Mouse (Mus musculus) CH12.LX (cell line): ENCODE measurements around the gene Actl11. TPM values are rescaled to one million over a fixed set of nuclear protein-coding genes. Genes with fewer than 3 reads are reported as not detected.

Experiments used
- DNase-seq: peaks from one replicate; pipeline ENCODE4 v3.0.0-alpha.2; 2013; ENCODE audit errors: extremely low read depth
- H3K27ac ChIP-seq: 2 replicates; pipeline ENCODE4 v1.5.1; 2012; ENCODE audit warnings: low read depth, mild to moderate bottlenecking, control low read depth, moderate library complexity; ENCODE audit not compliant: insufficient read depth
- H3K27me3 ChIP-seq: replicated peaks from 2 replicates; pipeline ENCODE3; 2012; ENCODE audit warnings: inconsistent platforms
- H3K36me3 ChIP-seq, 2 experiments: replicated peaks in 1 of 2; 2 replicates each; pipeline versions ENCODE3 to v1.6.1; 2012; ENCODE audit warnings: inconsistent platforms in 1 of 2, low read length in 1 of 2, mild to moderate bottlenecking in 1 of 2, mixed read lengths in 1 of 2, moderate library complexity in 1 of 2; ENCODE audit not compliant: control insufficient read depth in 1 of 2, insufficient read depth in 1 of 2
- H3K4me1 ChIP-seq, 2 experiments: 2 replicates each; pipeline ENCODE4 v1.6.1; 2012; ENCODE audit warnings: inconsistent platforms in 1 of 2, moderate library complexity in 1 of 2; ENCODE audit not compliant: insufficient read depth in 2 of 2, control insufficient read depth in 1 of 2
- H3K4me2 ChIP-seq: 2 replicates; pipeline ENCODE4 v1.6.1; 2012; ENCODE audit warnings: low read depth, mild to moderate bottlenecking, control low read depth; ENCODE audit not compliant: poor library complexity, insufficient read depth, severe bottlenecking
- H3K4me3 ChIP-seq, 3 experiments: fragments of 150-350 bp in 1 of 3; sonication (generic) in 1 of 3; replicated peaks in 1 of 3; 2 replicates each; pipeline versions ENCODE3 to v1.5.1; 2011 to 2012; ENCODE audit warnings: low read depth in 2 of 3, low read length in 2 of 3, mild to moderate bottlenecking in 2 of 3, moderate library complexity in 2 of 3, control low read depth in 1 of 3, improper control_type of control experiment in 1 of 3, inconsistent platforms in 1 of 3, mixed read lengths in 1 of 3; ENCODE audit not compliant: poor library complexity in 1 of 3
- H3K79me2 ChIP-seq: replicated peaks from 2 replicates; pipeline ENCODE4 v1.6.1; 2012; ENCODE audit warnings: mild to moderate bottlenecking, moderate library complexity; ENCODE audit not compliant: control insufficient read depth, poor library complexity, insufficient read depth, severe bottlenecking; ENCODE audit errors: extremely low read depth
- H3K9ac ChIP-seq: 2 replicates; pipeline ENCODE4 v1.6.1; 2012; ENCODE audit warnings: low read depth, mild to moderate bottlenecking, control low read depth, moderate library complexity; ENCODE audit not compliant: insufficient read depth
- H3K9me3 ChIP-seq: replicated peaks from 2 replicates; pipeline ENCODE3; 2012; ENCODE audit warnings: low read length, inconsistent platforms, mixed read lengths
- CHD2 ChIP-seq: IDR thresholded peaks from 2 replicates; pipeline ENCODE4 v1.6.1; 2011; ENCODE audit warnings: low read length, improper control_type of control experiment
- CTCF ChIP-seq, 2 experiments: IDR thresholded peaks in 1 of 2; conservative IDR thresholded peaks in 1 of 2; 2 replicates each; pipeline ENCODE4 v1.5.1; 2011 to 2012; ENCODE audit warnings: low read depth in 2 of 2, low read length in 2 of 2, improper control_type of control experiment in 1 of 2, inconsistent platforms in 1 of 2, mild to moderate bottlenecking in 1 of 2, moderate library complexity in 1 of 2
- E2F4 ChIP-seq: IDR thresholded peaks from 2 replicates; pipeline ENCODE4 v1.6.1; 2011; ENCODE audit warnings: low read depth, low read length, improper control_type of control experiment; ENCODE audit not compliant: insufficient replicate concordance
- ELF1 ChIP-seq: IDR thresholded peaks from 2 replicates; pipeline ENCODE4 v1.6.1; 2014; ENCODE audit warnings: low read depth, mild to moderate bottlenecking, inconsistent platforms, low read length, improper control_type of control experiment
- ETS1 ChIP-seq: conservative IDR thresholded peaks from 2 replicates; pipeline ENCODE4 v1.6.1; 2012; ENCODE audit warnings: low read depth, mild to moderate bottlenecking, inconsistent platforms, low read length, improper control_type of control experiment, moderate library complexity
- HCFC1 ChIP-seq: IDR thresholded peaks from 2 replicates; pipeline ENCODE4 v1.6.1; 2012; ENCODE audit warnings: low read depth, mild to moderate bottlenecking, inconsistent platforms, low read length, improper control_type of control experiment
- KAT2A ChIP-seq: IDR thresholded peaks from 2 replicates; pipeline ENCODE4 v1.6.1; 2012; ENCODE audit warnings: low read length, improper control_type of control experiment, inconsistent platforms; ENCODE audit not compliant: insufficient replicate concordance
- NELFE ChIP-seq: IDR thresholded peaks from 2 replicates; pipeline ENCODE4 v1.6.1; 2011; ENCODE audit warnings: low read depth, low read length, improper control_type of control experiment
- PAX5 ChIP-seq: IDR thresholded peaks from 2 replicates; pipeline ENCODE4 v1.6.1; 2012; ENCODE audit warnings: low read length, inconsistent platforms, mixed read lengths
- POLR2A ChIP-seq: IDR thresholded peaks from 2 replicates; pipeline ENCODE4 v1.6.1; 2011; ENCODE audit warnings: low read depth, mild to moderate bottlenecking, improper control_type of control experiment, low read length
- RAD21 ChIP-seq: IDR thresholded peaks from 2 replicates; pipeline ENCODE4 v1.6.1; 2011; ENCODE audit warnings: low read depth, mild to moderate bottlenecking, low read length, improper control_type of control experiment, moderate library complexity
- RCOR1 ChIP-seq: conservative IDR thresholded peaks from 2 replicates; pipeline ENCODE4 v1.6.1; 2012; ENCODE audit warnings: low read depth, mild to moderate bottlenecking, inconsistent platforms, low read length, improper control_type of control experiment
- SMC3 ChIP-seq: IDR thresholded peaks from 2 replicates; pipeline ENCODE4 v1.6.1; 2011; ENCODE audit warnings: low read depth, low read length, improper control_type of control experiment
- TCF12 ChIP-seq: IDR thresholded peaks from 2 replicates; pipeline ENCODE4 v1.6.1; 2014; ENCODE audit warnings: low read depth, mild to moderate bottlenecking, inconsistent platforms, low read length, improper control_type of control experiment
- ZC3H11A ChIP-seq: IDR thresholded peaks from 2 replicates; pipeline ENCODE4 v1.6.1; 2012; ENCODE audit warnings: low read depth, mild to moderate bottlenecking, inconsistent platforms, low read length, improper control_type of control experiment
- ZKSCAN1 ChIP-seq: IDR thresholded peaks from 2 replicates; pipeline ENCODE4 v1.6.1; 2012; ENCODE audit warnings: low read depth, inconsistent platforms, low read length, improper control_type of control experiment, borderline replicate concordance
- ZNF384 ChIP-seq: IDR thresholded peaks from 2 replicates; pipeline ENCODE4 v1.6.1; 2012; ENCODE audit warnings: low read depth, low read length, improper control_type of control experiment, inconsistent platforms
- dilution Hi-C: fragments of 300-500 bp; cut with MboI; formaldehyde crosslinking; loops from 2 replicates; pipeline ENCODE4 v1.14.3; 2020; ENCODE audit warnings: low sequenced_read_pairs; ENCODE audit not compliant: extremely low pct_unique_long_range_greater_than_20kb, extremely low pct_ligation_motif_present
- in situ Hi-C: fragments of 300-500 bp; cut with MboI; formaldehyde crosslinking; loops from 3 replicates; pipeline ENCODE4 v1.14.3; 2019; ENCODE audit warnings: low sequenced_read_pairs, low pct_ligation_motif_present, low pct_unique_long_range_greater_than_20kb, mixed read lengths
- polyA plus RNA-seq: library from polyadenylated mRNA; unstranded; fragments of >175 nt; gene quantifications from 2 replicates; pipeline ENCODE4 v1.2.1, GENCODE M21; 2012; ENCODE audit warnings: low read depth; ENCODE audit not compliant: insufficient read length
- total RNA-seq, 2 experiments: library from RNA; depleted of rRNA; stranded (reverse); fragments of 300-350 nt in 1 of 2; fragments of >200 nt in 1 of 2; gene quantifications; 2 replicates each; pipeline ENCODE4 v1.2.3; 2012 to 2014

The Actl11 gene
- total and polyA plus RNA-seq, 3 experiments: not detected

DNA sequence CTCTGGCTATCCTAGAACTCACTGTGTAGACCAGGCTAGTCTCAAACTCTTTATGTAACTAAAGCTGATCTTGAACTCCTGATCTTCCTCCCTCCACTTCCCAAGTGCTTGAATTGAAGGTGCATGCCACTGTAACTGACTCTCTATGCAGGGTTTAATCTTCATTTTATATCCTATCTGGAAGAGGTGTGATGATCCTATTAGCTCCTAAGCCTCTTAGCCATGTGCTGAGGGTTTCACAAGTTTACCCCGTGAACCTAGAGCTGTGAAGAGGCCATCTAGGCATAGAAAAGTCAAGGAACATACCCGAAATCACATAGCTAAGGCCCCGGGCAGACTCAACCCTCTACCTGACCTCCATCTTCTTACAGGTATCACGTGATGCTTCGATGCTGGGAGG is 8.8 kb upstream of the Actl11 start:
- Histone ChIP-seq H3K27ac (no peak overlapping the region), H3K4me1 (peaks cover 11 to 12% of the 10 kb centered on the region in 2 experiments), H3K4me2 (no peak overlapping the region), H3K27me3 (peaks cover 76% of the 10 kb centered on the region), H3K36me3 (no peaks in the 10 kb centered on the region), H3K9me3 (no peaks in the 10 kb centered on the region), H3K9ac (no peak overlapping the region), H3K79me2 (no peaks in the 10 kb centered on the region), H3K4me3 (no peak overlapping the region)
- TF ChIP-seq KAT2A: no peak
- TF ChIP-seq HCFC1: no peak
- no peak for TF ChIP-seq NELFE
- TF ChIP-seq RAD21: no peak
- no peak for TF ChIP-seq TCF12
- TF ChIP-seq E2F4: no peak
- TF ChIP-seq ZKSCAN1: no peak
- TF ChIP-seq CHD2: no peak
- TF ChIP-seq ZNF384: no peak
- no peak for TF ChIP-seq ETS1
- TF ChIP-seq RCOR1: no peak
- no peak for TF ChIP-seq ZC3H11A
- no peak for TF ChIP-seq SMC3
- TF ChIP-seq PAX5: no peak
- dilution Hi-C loops (no loop called here), in situ Hi-C loops (no loop called here)
- no peak for DNase-seq

DNA sequence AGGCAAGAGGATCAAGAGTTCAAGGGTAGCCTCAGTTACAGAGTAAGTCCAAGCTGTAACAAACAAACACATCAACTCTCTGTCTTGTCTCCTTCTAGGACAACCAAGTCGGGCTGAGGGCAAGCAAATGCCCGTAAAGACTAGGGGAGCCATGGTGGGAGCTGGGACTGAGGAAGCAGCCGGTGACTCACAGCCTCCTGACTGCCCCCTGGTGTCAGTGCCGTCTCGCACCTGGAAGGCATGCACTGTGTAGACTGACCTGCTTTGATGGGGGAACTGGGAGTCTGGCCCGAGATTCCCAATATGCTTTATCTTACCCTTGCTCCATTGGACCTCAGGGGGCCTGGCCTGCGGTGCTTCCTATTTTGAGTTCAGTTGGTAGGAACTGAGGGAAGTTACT is 5.2 kb upstream of the Actl11 start:
- Histone ChIP-seq H3K27me3 (peaks cover 71% of the 10 kb centered on the region), H3K4me3 (no peak overlapping the region)
- in situ Hi-C loops: no loop called here

More for the DNA sequence above, 5.2 kb upstream of the Actl11 start:
- no peak overlapping the region for H3K4me2 ChIP-seq
- no peaks in the 10 kb centered on the region for H3K9me3 ChIP-seq
- H3K36me3 ChIP-seq: no peaks in the 10 kb centered on the region
- 0 out of 2 replicates have a peak, but pooled peaks have one; percentile 25 for TF ChIP-seq TCF12
- TF ChIP-seq POLR2A: no peak
- TF ChIP-seq ELF1: 0 out of 2 replicates have a peak, but pooled peaks have one; percentile 36
- peak; percentile 80 for TF ChIP-seq SMC3
- TF ChIP-seq RAD21: peak; percentile 41
- peak in 1 of 2 experiments; percentile 76; a peak in 2 of 4 replicates for TF ChIP-seq CTCF (conservative IDR thresholded peaks at IDR 0.05 in 1 of 2, IDR thresholded peaks at IDR 0.05 in 1 of 2; ENCODE audit: low read depth in 2 of 2, low read length in 2 of 2)
- TF ChIP-seq, all 38 proteins: peak for 5
- Histone ChIP-seq H3K4me1 (peaks cover 6 to 12% of the 10 kb centered on the region in 2 experiments), H3K79me2 (no peaks in the 10 kb centered on the region), H3K9ac (no peak overlapping the region), H3K27ac (no peak overlapping the region)
- DNase-seq: peak; percentile 42
- dilution Hi-C loops: no loop called here
